Comparison of ENCODE assay signal across 9 mouse cellular contexts in genomic region chr2:116059661-116060060, GRCm38 (mm10). TPM values are rescaled to one million over a fixed set of nuclear protein-coding genes. Genes with fewer than 3 reads are reported as not detected.
DNase-seq lines count a peak whose midpoint lies in the region; ATAC-seq and TF ChIP-seq lines count a peak whose summit lies in the region.
"Had no signal": no experiment of that assay in that cellular context is flagged by ENCODE, and none has a peak within 500 bp of the region (broad histone marks: within the 10 kb centered on the region; RNA-seq: fewer than 3 reads in every experiment).

No protein-coding gene starts in this region.

- peak overlapping the region; percentile 91 for H3K4me2 ChIP-seq in heart, embryonic 11.5 days
- H3K4me2 ChIP-seq in forebrain, postnatal 0 days (ENCODE audit: low read depth), result peak overlapping the region; percentile 61
- peak overlapping the region; percentile 81 for H3K4me2 ChIP-seq in midbrain, embryonic 12.5 days (replicated peaks)

- peak overlapping the region; percentile 98; the same call in 1 of the 2 replicates for H3K27ac ChIP-seq in heart, embryonic 11.5 days (ENCODE audit: low read depth, low read length)
- peak overlapping the region; percentile 96 for H3K27ac ChIP-seq in forebrain, postnatal 0 days (ENCODE audit: low read depth, low read length)
- peak overlapping the region; percentile 93; the same call in 1 of the 2 replicates for H3K27ac ChIP-seq in midbrain, embryonic 12.5 days (replicated peaks)

- WGBS in heart, embryonic 11.5 days (ENCODE audit: insufficient replicate concordance), result 67% methylated on average over 1 of the region's 1 CpGs
- 9% methylated on average over 1 of the region's 1 CpGs for WGBS in forebrain, postnatal 0 days
- 29% methylated on average over 1 of the region's 1 CpGs for WGBS in midbrain, embryonic 12.5 days

- no peak for DNase-seq in heart, adult 8-10 months (ENCODE audit: low spot score)
- DNase-seq in ES-CJ7 (ENCODE audit: low read depth, low spot score), result peak; percentile 89
- peak; percentile 31 for DNase-seq in forebrain, postnatal 0 days
- no peak for DNase-seq in frontal cortex, postnatal 36 days (ENCODE audit: low spot score in 2 of 2)
- no peak for DNase-seq in cerebellum, adult 18-20 months
- DNase-seq: B cell, adult 2 months had no signal

- H3K4me1 ChIP-seq in heart, embryonic 11.5 days (ENCODE audit: control insufficient read depth, insufficient read depth, low read length), result peaks cover 37% of the 10 kb centered on the region
- no peaks in the 10 kb centered on the region; the same call in 1 of the 2 replicates for H3K4me1 ChIP-seq in forebrain, postnatal 0 days (ENCODE audit: insufficient read depth)
- peaks cover 62% of the 10 kb centered on the region for H3K4me1 ChIP-seq in midbrain, embryonic 12.5 days

- H3K9ac ChIP-seq in heart, embryonic 11.5 days (ENCODE audit: low read depth, low read length), result peak overlapping the region; percentile 99
- H3K9ac ChIP-seq in forebrain, postnatal 0 days, result peak overlapping the region; percentile 94
- peak overlapping the region; percentile 95 for H3K9ac ChIP-seq in midbrain, embryonic 12.5 days (replicated peaks)

- no peak for ATAC-seq in heart, embryonic 11.5 days (replicated peaks; ENCODE audit: insufficient number of reproducible peaks, low FRiP score, low TSS enrichment)
- peak; percentile 18; the same call in 1 of the 2 replicates for ATAC-seq in forebrain, postnatal 0 days
- ATAC-seq in midbrain, embryonic 12.5 days (ENCODE audit: low FRiP score, low read depth), result peak; percentile 28; the same call in 1 of the 2 replicates
- no peak for ATAC-seq in inflammation-experienced regulatory T-cells, adult 6 months

- peak overlapping the region; percentile 63; the same call in 1 of the 2 replicates for H3K4me3 ChIP-seq in heart, embryonic 11.5 days (ENCODE audit: low read depth, low read length)
- peak overlapping the region; percentile 70 for H3K4me3 ChIP-seq in forebrain, postnatal 0 days (ENCODE audit: low read depth, low read length)
- H3K4me3 ChIP-seq in midbrain, embryonic 12.5 days, result peak overlapping the region; percentile 63

- H3K27me3 ChIP-seq in heart, embryonic 11.5 days (ENCODE audit: control insufficient read depth, insufficient read depth, low read length), result no peaks in the 10 kb centered on the region
- H3K27me3 ChIP-seq in forebrain, postnatal 0 days (ENCODE audit: insufficient read depth, low read length), result no peaks in the 10 kb centered on the region
- H3K27me3 ChIP-seq in midbrain, embryonic 12.5 days, result peaks cover 21% of the 10 kb centered on the region

- TF ChIP-seq CTCF in forebrain, postnatal 0 days (IDR thresholded peaks at IDR 0.05; ENCODE audit: low read depth), result no peak

- H3K36me3 ChIP-seq in heart, embryonic 11.5 days (ENCODE audit: control insufficient read depth, insufficient read depth, low read length), result 0 out of 2 replicates have a peak, but pooled peaks cover 3% of the 10 kb centered on the region
- no peaks in the 10 kb centered on the region for H3K36me3 ChIP-seq in forebrain, postnatal 0 days (ENCODE audit: insufficient read depth)
- H3K36me3 ChIP-seq in midbrain, embryonic 12.5 days, result no peaks in the 10 kb centered on the region

- H3K9me3 ChIP-seq in heart, embryonic 11.5 days (replicated peaks; ENCODE audit: control insufficient read depth, low read length), result no peaks in the 10 kb centered on the region
- no peaks in the 10 kb centered on the region for H3K9me3 ChIP-seq in forebrain, postnatal 0 days (ENCODE audit: low read length)
- H3K9me3 ChIP-seq in midbrain, embryonic 12.5 days, result no peaks in the 10 kb centered on the region

RNA-seq across cellular contexts. Expression of gene Meis2, which starts 6.0 kb away (rescaled TPM):
- polyA plus RNA-seq in heart, embryonic 11.5 days (2014; fragmentation: Nextera tagmentation; extraction: Ambion mirVana), result 50.5 and 59.8 TPM in 2 replicates
- 10 to 100 TPM; 24.2 to 31.6 (median 28.8) TPM for total RNA-seq in heart, adult 8-10 months (2022)
- total RNA-seq in forebrain, postnatal 0 days (2014; rRNA removed), result 204 and 227 TPM in 2 replicates
- 85.5 and 106 TPM in 2 replicates for polyA plus RNA-seq in forebrain, postnatal 0 days (2015; fragmentation: Nextera tagmentation; extraction: Ambion mirVana)
- 76.1 and 92.1 TPM in 2 replicates for polyA plus RNA-seq in midbrain, embryonic 12.5 days (2016; fragmentation: Nextera tagmentation; extraction: Ambion mirVana)
- under 1 TPM in 1 of 3 experiments, not detected in 2; 0.34 TPM for polyA plus RNA-seq in inflammation-experienced regulatory T-cells, adult 6 months (2017; shearing (Covaris generic))

Comparison
In these comparisons a context has a peak if more than half of its experiments do, and no peak if none do; other contexts are left out.
1. ATAC-seq: peak in forebrain, postnatal 0 days (single experiment) and midbrain, embryonic 12.5 days (single experiment); none in heart, embryonic 11.5 days (single experiment) and inflammation-experienced regulatory T-cells, adult 6 months (single experiment).
2. DNase-seq: peak in ES-CJ7 (single experiment) and forebrain, postnatal 0 days (single experiment); none in heart, adult 8-10 months (single experiment), frontal cortex, postnatal 36 days (0 of 2) and cerebellum, adult 18-20 months (0 of 2).
3. RNA of gene Meis2, which starts 6.0 kb away (polyA plus RNA-seq): 85.5 to 106 TPM in forebrain, postnatal 0 days, 76.1 to 92.1 TPM in midbrain, embryonic 12.5 days and 50.5 to 59.8 TPM in heart, embryonic 11.5 days; 0.34 TPM in inflammation-experienced regulatory T-cells, adult 6 months; every median in the first group is over 10 times any median in the second.
4. Peak in every context shown above with its lines, with median percentiles within 50 percentile points of each other: H3K27ac ChIP-seq, H3K4me2 ChIP-seq, H3K4me3 ChIP-seq and H3K9ac ChIP-seq.